Mouse (Mus musculus): ENCODE data around the gene 4930451I11Rik.

Gene 4930451I11Rik

DNA sequence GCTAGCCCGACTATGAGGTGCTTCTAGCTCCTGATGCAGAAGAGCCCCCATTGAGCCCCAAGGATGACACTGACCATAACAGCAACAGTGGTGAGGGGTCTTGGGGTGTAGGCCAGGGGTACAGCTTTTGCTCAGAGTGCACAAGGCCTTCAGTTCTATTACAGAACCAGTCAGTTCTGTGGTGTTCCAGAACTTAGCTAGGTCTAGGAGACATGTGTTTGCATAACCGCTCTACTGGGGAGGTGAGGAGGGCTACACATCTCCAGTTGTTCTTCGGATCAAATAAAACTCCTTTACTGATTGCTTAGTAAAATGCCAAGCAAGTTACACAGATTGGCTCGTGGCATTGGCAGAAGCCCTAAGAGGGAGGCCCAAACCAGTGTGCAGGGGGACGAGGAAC, at the start of gene 4930451I11Rik:
Gene 4930451I11Rik (minus strand): TSS at position 101 of the 400 bp plus-strand sequence.
- DNase-seq = no peak

DNA sequence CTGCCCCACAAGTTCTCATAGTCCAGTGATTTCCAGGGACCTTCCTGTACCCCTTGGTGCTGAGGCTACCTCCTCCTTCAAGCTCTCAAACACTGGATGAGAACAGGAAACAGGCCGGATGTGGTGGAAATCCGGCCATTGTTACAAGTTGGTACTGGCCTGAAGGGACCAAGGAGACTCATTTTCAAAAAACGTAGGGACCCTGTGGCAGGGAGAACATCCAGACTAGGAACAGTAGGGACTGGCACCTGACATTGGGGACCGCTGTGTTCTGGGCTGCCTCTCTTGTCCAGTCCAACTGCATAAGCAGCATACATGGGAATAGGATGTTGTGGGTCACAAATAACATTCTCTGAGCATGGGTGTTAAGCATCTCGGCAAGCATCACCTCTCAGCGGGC, 49.6 kb upstream of the 4930451I11Rik start:
- no peak for DNase-seq

DNA sequence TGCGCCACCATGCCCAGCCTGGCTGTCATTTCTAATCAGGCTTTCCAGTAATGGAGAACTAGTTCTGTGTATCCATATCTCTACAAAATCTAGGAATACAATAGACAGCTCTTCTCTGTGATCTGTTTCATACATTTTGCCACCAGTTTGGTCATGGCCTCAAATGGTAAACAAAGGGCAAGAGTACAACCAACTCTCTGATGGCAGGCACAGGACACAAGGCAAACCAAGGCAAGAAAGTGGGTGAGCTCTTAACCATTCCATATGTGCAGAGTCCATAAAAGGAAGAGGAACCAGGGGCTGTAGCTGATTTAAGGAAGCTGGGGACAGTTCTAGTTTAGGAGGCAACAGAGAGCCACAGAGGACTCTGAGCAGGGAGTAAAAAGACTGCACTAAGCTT, 45.8 kb upstream of the 4930451I11Rik start:
- no peak for DNase-seq

DNA sequence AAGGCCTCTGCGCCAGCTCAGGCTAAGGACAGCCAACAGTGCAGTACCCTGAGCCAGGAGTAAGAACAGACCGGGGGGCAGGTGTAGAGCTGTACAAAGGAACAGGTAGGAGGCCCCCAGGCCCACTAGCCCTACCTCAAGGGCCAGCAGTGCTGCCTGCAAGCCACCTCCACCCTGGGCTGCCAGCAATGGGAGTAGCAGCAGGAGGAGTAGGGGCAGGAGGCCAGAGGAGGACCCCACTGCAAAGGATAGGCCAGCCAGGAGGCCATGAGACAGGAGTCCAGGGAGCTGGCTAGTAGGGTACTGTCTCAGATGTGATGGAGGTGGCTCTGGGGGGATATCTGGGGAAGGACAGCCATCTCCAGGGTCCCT, 39.1 kb upstream of the 4930451I11Rik start:
- no peak for DNase-seq

DNA sequence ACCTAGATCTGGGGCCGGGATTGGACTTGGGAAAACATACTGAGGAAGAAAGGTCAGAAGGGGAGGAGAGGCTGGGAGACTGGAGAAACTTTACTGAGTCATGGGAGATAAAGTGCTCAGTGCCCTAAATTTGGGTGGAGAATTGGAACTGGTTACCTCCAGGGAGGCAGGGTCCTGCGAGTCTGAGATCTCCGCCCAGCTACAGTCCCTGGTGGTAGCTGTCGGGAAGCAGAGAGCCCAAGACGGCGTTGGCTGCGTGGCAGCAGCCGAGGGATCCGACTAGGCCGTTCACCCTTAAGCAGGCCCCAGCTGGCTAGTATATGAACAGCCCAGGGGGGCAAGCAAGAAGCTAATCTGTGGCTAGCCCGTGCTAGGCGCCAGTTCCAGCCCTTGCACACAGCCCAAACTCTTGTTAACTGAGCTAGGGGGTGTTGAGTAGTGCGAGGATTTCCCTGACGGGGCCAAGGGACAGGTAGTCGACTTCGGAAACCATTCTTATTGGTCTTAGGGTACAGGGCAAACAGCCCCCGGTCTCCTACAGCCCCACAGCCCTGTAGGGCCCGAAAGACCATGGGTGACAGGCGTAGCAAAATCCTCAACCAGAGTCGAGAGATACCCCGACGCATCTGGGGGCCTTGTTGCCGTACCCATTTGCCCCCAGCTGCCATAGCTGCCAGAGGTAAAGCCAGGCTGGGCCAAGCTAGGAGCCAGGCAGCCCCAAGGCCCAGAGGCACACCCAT, 38.5 kb upstream of the 4930451I11Rik start:
- no peak for DNase-seq

DNA sequence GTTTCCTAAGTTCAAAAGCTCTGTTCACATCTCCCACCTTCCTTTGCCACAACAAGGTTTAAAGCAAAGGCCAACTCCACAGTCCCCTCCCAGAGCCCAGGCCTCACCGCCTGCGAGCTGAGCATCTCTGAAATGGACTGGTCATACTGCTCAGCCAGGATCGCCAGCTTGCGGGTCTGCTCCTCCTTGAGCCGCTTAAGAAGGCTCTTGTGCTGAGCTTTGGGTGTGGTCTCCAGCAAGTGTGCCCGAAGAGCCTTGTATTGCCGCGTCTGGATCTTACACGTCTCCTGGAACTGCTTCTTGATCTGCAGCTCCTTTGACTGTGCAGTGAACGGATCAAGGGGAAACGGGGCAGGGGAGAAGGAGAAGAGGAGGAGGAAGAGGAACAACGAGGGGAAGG, 36.6 kb upstream of the 4930451I11Rik start:
- DNase-seq = no peak

DNA sequence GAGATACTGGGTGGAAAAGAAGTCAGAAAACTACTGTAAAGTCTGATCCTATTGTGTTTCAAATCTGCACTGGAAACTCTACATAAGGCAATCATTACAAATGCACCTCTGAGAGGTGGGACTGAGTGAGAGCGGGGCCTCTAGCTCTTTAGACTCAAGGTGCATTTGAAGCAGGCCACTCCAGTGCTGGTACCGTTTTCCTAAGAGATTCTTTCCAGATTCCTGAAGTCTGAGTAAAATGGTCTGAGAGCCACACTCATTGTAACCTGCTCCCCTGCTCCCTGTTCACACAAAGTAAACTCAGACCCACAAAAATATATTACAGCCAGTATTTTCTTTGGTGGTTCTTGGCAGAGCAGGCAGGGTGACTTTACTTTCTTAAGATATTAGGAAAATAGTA, 36.1 kb upstream of the 4930451I11Rik start:
- DNase-seq = no peak

DNA sequence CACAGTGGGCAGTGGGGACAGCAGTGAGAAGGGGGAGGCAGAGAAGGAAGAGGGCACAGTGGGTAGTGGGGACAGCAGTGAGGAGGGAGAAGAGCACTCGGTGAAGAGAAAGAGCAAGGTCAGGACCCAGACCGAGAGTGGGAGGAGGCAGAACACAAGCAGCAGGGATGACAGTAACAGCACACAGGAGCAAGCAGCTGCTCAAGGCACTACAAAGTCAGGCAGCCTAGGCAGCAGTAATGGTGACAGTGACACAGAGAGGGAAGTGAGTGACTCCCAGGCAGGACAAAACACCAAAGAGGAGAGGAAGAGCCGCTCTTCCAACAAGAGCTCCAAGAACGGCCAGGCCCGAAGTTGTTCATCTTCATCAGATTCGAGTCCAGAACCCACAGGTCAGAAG, 32.4 kb upstream of the 4930451I11Rik start:
- DNase-seq = no peak

DNA sequence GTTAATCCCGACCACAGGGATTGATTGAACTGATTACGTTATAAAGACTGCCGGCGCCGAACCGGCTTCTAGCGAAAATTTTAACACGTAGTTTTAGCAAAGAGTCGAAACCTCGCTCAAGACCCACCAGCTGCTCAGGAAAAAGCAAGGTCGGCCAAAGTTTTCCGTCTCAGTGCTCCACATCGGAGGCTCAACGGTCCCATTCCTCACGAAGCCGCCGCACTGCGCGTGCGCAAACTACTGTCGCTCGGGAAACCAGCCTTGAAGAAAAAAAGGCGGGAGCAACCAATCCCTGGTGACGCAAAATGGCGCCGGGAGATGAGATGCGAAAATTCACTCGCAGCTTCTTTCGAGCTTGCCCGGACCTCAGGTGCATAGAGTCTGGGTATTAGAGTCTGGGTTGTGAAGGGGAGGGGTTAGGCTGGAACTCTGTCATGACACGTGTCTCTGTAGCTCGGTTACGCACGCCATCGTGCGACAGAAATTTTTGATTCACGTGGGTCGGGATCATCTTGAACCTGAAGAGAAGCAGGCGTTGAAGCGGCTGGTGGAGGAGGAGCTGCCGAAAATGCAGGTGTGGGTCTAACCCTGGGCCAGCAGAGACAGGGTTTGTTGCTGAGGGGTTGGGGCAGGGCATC, 30.8 kb upstream of the 4930451I11Rik start, which contains the start of gene Ino80e:
Gene Ino80e (minus strand): TSS at position 231 of the 638 bp plus-strand sequence.
- peak; percentile 96 for DNase-seq

DNA sequence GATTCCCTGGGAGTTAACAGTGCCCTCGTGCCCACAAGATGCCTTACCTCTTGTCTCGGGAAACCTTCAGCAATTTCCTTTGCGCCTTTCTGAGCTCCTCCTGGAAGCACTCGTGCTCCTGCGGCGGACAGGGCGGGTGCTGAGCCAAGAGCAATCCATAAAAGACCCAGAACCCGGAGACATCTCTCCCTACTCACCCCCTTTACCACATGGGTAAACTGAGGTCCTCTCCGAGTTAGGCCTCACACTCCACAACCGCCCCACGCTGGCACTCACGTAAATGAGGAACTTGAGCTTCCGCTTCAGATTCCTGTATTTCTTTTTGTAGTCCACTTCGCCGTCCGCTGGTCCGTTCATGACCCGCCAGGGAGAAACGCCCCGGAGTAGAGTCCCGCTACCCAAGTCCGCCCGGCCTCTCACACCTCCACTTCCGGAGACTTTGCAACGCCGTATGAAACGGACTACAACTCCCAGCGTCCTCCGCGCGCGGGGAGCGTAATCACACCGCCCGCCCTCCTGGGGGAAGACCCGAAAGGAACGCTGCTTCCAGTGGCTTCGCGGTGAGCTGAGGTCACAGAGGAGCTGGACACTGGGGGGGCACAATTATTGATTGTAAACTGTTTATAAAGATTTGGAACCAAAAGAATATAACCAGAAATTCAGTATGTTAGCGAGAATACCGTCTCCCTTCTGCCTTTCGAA, 30.1 kb upstream of the 4930451I11Rik start, which contains the start of gene Hirip3:
Gene Hirip3 (plus strand): TSS at position 544 of the 702 bp plus-strand sequence.
- DNase-seq = peak; percentile 93

DNA sequence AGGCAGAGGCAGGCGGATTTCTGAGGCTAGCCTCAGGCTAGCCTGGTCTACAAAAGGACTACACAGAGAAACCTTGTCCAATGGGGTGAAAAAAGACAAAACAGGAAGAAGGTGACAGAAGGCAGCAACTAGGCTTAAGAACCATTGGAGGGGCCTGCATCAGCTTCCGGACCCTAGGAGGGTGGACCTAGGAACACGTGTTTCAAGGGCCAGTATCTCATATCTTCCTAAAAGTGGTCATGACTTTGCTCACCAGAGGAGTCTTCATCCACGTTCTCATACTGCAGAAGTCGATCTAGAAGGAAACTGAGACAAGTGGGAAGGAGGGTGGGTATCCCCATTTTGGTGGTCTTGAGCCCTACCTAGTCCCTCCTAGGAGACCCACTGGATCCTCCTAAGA, 29.5 kb upstream of the 4930451I11Rik start:
- DNase-seq = no peak

DNA sequence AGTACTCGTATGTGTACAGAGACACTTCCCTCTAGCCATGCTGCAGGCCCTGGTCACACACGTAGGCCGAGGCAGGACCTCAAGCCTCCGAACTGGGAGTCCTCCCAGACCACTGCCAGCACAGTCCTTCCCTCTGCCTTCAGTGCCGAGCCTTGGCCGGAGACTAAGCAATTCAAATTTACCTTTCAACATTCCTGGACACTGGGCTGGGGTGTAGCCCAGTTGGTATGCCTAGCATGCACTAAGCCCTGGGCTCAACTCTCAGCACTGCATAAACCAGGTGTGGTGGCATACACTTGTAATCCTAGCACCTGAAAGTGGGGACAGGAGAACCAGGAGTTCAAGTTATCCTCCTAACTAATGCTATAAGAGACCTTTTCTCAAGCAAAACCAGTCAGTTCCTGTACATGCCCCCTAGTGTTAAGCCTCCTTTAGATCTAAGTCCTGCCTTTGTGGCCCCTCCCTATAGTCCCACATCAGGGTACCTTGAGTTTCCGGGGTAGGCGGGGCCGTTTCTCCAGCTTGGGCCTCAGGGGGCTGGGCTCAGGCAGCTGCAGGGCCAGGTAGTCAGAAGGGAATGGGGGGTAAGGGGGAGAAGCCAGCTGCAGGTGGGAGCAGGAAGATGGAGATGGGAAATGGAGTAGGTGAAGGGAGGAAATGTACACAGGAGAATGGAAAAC, 25.4 kb upstream of the 4930451I11Rik start:
- no peak for DNase-seq

DNA sequence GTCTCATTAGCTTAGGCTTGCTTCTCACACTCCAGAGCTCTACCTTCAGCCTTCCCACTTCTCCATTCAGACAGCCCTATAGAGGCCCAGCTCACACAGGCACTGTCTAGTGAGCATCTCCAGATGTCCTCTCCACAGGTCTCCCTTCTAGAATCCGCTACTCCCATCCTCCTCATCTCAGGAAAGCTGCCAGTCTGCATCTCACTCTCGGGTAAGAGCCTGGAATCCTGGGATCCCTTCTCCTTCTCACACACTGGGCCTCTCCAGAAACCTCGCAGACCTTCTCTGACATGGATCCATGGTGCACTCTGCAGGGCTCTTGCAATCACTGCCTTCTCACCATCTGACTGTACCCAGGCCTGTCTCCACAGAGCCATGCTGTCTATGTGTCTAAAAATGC, 24.2 kb upstream of the 4930451I11Rik start:
- no peak for DNase-seq

DNA sequence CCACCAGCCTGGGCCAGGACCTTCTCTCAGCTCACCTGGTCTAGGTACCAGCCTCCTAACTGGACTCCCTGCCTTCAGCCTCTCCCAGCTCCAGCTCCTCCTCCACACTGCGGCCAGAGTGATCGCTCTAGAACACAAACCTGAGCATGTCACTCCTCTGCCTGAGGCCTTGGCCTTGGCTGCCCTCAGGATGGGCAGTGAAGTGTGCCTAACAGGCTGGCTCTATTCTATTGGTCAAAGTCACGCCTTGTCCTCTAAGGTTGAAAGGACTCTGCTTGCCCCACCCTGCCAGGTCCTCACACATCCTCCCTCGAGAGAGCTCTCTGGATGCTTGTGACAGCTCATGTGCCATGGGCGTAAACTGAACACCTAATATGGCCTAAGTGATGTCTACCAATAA, 22.0 kb upstream of the 4930451I11Rik start:
- DNase-seq = no peak

DNA sequence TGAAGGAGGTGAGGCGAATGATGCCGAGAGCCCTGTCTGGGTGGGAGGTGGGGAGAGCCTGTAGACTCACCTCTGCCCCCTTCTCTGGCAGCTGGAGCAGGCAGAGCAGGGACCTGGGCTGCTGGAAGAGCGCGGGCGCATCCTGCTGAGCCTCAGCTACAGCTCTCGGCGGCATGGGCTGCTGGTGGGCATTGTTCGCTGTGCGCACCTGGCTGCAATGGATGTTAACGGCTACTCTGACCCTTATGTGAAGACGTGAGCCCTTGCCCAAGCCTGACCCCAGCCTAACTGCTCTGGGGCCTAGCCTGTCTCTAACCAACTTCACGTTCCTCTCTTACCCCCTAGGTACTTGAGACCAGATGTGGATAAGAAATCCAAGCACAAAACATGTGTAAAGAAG, 19.8 kb upstream of the 4930451I11Rik start:
- DNase-seq = no peak

DNA sequence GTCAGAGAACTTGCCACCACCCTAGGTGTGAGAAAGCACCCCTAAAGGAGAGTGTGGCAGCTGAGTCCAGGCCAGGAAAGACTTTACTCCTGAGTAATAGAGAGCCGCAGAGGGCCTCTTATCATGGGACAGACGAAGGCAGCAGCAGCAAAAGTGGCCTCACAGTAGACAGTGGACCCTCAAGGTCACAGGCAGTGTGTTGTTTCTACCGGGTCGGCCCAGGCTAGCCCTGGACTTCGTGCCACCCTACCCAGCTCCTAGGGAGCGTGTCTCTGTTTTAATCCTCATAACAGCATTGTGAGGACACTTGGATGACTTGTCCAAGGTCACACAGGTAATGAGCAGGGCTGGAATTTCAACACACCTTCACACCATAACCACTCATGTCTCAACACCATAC, 18.7 kb upstream of the 4930451I11Rik start:
- no peak for DNase-seq

DNA sequence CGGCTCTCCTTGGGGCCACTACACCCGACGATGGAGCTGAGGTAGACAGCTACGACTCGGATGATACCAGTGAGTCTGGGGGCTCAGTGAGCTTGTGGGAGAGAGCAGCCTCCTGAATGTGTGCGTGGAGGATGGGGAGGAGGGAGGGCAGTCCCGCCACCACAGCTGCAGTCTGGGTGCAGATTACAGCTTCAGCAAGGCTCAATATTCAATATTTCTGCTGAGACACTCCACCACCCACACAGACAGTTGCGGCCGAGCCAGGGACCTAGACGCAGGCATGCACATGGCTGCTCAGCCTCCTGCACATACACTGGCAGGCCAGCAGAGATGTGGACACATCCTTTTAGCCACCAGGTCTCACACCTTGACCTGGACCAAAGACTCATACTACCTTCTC, 17.4 kb upstream of the 4930451I11Rik start:
- peak; percentile 52 for DNase-seq

DNA sequence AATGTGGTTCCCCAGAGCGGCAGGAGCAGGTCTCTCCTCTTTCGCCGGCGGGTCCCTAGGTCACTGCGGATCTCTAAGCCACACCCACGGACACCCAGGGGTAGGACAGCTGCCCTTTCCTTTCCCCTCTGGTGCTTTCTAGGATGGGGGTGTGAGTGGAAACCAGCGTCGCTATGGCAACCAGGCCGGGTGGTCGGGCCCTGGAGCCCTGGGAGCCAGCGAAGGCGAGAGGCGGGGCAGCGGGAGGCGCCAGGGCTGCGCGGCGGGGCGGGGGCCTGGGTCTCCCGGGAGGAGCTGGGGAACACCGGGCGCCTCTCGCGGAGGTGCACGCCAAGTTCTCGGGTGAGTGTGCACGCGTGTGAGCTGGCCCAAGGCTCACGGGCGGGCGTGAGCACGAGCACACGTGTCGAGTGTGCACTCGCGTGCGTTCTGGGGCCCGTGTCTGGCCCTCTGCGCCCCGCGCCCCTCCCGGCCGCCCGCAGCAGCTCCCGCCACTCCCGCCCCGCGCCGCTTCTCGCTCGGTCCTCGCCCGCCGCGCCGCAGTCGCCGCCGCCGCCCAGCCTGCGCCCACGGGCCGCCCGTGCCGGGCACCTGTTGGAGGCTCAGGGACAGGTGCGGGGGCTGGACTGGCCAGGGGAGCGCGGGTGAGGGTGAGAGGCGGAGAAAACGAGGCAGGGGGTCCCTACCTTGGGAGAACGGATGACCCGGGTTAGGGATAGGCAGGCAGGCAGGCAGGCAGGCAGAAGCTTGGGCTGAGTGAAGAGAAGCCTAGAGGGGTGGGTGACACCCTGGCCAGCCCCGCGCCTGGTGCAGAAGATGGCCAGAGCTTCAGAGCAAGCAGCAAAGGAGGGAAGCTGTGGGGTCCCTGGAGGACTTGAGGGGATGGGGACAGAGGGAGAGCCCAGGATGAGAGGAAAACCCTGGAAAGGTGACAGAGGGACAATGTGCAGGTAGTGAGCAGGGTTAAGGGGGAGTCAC, 16.3 kb upstream of the 4930451I11Rik start:
- DNase-seq = peak; percentile 57

DNA sequence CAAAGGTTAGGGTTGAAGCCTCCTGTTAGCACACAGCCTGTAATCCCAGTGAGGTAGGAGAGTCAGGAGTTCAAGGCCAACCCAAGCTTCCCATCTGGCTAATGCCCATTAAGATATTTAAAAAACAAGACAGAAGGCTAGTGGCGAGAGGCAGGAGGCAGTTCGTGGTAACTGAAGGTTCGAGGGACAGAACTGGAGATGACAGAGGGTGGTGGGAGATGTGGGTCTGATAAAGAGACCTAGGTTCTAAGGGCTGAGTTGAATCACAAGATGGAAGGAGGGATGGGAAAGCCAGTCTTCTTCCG, 15.6 kb upstream of the 4930451I11Rik start, which contains the start of gene Doc2a:
Gene Doc2a (plus strand): TSS at position 301 of the 305 bp plus-strand sequence.
- no peak for DNase-seq

DNA sequence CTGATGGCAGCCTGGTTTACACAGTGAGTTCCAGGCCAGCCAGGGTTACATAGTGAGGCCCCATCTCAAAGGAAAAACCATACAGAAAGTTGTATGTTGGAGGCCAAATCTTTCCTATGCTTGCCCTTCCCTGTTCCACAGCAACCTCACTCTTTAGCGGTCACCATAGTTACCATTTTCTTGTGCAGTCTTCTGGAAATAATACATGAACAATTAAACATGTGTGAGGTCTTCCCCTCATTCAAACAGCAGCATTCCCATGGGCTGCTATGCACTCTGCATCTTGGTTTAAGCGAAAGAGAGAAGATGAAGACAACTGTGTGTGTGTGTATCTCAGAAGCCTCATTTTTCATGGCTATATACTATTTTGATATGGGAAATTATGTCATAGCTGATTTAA, 14.1 kb upstream of the 4930451I11Rik start:
- DNase-seq = no peak

DNA sequence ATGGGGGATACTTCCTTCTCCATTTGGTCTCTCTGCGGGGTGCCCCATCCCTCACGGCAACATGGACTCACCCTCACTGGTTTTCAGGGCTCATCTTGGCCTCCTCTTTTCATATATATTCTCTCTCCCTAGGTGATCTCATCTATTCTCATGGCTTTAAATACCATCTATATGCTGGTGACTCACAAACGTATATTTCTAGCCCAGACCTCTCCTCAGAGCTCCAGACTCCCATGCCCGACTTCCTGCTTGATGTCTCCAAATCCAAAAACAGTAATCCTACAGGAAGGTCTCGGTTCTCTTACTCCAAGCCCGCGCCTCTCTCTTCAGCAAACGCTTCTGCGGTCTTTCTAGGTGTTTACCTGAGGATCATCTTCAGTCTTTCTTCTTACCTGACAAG, 11.8 kb upstream of the 4930451I11Rik start:
- DNase-seq = no peak

DNA sequence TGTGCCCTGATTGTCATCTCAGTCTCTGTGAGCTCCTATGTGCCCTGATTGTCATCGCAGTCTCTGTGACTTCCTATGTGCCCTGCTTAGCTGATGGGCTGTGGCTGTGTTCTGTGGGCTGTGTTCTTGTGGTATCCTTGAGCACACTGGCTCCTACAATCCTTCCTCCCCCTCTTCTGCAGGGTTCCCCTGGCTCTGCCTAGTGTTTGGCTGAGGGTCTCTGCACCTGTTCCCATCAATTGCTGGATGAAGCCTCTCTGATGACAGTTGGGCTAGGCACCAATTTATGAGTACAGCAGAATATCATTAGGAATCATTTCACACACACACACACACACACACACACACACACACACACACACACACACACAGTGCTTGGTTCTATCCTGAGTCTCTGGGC, 1.9 kb upstream of the 4930451I11Rik start:
- DNase-seq = no peak
